Mouse (Mus musculus): ENCODE measurements around the gene Prdm11. TPM values are rescaled to one million over a fixed set of nuclear protein-coding genes. Genes with fewer than 3 reads are reported as not detected.
A peak's percentile ranks its signal among the peaks of the same experiment; 100 is the strongest.

The Prdm11 gene
- total RNA-seq, 2 experiments from 2014 or later, result 24.9 to 25.9 TPM

DNA sequence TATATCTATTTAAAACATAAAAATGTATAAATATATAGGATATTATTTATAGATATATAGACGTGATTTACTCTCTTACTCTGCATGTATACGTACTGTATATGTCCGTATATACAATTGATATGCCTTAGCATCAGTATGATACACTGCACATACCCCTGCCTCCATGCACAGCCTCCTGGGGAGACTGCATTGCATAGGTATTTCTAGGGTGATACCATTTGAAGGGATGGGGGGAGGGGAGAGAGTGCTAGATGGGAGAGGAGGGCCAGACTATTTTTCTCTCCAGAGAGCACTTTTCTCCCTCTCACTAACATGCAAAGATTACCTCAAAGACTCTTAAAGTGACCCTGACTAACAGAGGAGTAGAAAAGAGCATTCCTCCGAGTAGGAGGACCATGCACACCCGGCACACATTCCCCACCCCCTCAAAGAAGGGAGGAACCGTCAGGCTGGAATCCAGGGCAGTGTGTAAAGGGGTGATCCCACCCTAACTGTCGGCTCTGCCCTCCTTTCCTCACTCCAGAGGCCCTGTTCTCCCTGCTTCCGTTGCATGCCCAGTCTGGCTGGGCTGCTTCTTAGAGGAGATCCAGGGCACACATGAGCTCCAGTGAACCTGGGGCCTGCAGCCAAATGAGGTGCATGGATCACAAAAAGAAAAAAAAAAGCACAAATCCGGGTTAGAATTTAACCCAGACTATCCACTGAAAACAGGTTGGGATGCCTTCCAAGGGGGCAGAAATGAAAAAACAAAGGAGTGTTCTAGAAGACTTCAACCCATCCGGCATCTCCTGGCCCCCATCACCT is 78.7 kb downstream of the Prdm11 start:
- DNase-seq (ENCODE audit: low spot score in 2 of 2), result no peak

DNA sequence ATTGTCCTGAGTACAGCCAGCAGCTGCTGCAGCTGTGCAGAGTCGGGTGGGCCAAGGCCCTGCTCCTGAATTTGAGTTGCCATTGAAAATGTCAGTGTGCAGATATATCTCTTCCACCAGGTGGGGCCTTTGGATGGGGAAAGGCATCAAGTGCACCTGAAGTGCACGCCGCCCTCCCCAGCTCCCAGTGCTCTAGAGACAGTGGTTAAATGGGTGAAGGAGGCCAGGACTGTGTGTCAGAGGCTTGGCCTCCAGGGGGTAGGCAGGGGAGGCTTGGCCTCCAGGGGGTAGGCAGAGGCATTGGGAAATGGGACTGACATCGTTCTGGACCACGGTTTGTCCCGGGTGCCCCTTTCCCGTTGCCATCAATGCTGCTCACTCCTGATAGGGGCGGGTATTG is 79.7 kb downstream of the Prdm11 start:
- no peak for DNase-seq (ENCODE audit: low spot score in 2 of 2)

DNA sequence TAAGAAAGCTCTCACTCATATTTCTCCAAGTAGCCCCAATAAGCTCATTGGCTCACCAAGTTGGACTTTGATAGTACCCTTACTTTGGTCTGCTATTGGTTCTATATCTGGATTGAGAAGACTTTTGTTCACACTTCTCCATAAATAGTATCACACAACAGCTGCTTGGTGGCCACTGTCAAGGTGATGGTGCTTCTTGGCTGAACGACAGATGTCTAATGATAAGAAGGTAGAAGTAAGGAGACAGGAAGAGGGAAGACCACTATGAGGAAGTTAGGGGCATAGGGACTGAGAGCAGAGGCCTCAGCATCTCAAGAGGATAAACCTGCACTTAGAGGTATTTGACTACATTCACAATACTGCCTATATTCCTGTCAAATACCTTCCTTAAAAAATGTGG is 81.6 kb downstream of the Prdm11 start:
- no peak for DNase-seq (ENCODE audit: low spot score in 2 of 2)

DNA sequence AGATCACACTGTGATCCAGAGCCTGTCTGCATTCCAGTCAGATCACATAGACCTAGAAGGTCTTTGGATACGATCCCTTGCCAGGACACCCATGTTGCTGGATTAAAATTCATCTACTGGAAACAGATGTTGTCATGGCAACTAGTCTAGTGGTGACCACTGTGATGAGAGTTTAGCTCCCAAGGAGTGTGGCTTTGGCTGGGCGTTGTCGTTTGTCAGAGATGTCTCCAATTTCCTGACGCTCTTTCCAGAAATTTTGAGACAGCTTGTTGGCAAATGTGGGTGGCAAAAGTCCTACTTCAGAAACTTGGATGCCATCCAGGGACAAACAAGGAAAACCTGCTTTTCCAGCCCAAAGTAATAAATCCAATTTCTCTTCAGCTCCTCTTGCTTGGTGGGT is 87.3 kb downstream of the Prdm11 start:
- DNase-seq (ENCODE audit: low spot score in 2 of 2), result no peak

DNA sequence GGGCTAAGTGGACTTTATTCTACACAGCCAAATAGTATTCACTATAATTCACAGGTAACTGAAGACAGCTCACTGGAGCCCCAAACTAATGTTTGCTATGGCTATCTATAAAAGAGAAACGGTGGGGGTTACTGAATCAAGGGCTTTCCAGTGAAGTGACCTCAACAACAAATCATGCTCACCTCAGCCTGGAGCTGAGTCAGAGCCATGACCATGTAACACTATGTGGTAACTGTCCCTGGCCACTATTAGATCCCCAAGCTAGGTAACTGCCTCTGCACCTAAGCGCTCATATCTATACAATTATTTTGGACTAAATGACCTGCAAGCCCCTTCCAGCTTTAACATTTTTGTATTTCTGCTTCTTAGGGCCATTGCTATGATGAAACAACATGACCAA is 89.0 kb downstream of the Prdm11 start:
- DNase-seq (ENCODE audit: low spot score in 2 of 2), result no peak

DNA sequence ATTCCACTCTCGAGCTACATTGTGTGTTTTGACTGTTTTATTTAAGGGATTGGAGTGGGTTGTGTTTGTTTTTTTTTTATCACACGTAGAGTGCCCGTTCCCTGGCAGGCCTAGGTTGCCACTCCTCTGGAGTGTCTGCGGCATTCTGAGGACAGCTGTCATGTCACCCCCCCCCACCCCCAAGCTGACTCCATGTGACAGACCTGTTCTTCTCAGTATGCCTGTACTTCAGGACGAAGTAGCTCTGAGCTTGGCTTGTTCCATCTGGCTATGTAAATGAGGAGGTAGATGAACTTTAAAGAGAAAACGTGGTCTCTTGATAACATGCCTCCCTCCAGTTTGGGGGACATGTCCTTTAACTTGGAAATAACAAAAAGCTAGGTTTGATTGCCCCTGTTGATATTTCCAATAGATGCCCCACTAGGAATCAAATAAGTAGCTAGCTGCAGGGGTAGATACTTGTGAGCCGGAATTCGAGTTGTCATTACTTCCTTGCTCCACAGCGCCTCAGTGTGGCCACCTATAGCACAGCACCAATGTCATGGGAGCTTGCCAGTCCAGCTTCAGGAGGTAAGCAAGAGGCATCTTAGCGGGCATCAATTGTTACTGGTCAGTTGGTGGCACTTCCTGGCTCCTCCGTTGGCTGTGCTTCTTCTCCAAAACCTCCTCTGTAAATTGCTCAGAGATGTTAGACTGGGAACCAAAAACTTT is 91.4 kb downstream of the Prdm11 start:
- DNase-seq (ENCODE audit: low spot score in 2 of 2), result peak; percentile 75 to 78

DNA sequence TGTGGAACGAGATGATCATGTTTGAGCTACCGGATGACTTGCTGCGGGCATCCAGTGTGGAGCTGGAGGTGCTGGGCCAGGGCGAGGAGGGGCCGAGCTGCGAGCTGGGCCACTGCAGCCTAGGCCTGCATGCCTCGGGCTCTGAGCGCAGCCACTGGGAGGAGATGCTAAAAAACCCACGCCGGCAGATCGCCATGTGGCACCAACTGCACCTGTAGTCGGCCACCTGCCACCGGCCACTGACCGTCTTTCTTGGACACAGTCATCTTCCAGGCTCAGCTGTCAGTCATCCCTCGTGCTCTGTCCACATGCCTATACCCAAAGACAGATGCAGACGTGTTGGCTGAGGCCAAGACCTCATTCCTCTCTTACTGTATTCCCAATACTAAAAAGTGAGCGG is 92.5 kb downstream of the Prdm11 start:
- no peak for DNase-seq (ENCODE audit: low spot score in 2 of 2)

DNA sequence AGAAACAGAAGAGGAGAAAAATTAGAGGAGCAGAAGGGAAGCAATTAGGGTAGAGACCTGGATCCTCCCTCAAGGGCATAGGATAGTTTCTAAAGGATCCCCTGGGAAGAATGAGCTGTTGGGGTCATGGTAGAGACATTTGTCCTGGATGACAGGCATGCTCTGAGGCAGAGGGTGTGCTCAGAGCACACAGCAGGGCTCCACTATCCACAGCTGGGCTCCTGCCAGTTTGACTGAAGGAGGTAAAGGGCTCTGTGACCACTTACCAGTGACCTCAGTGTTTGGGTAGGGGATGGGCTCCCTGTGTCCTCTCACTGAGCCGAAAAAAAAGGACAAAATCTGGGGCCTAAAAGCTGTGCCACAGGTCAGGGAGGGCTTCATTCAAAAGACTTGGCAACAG is 96.4 kb downstream of the Prdm11 start:
- DNase-seq (ENCODE audit: low spot score in 2 of 2), result no peak

DNA sequence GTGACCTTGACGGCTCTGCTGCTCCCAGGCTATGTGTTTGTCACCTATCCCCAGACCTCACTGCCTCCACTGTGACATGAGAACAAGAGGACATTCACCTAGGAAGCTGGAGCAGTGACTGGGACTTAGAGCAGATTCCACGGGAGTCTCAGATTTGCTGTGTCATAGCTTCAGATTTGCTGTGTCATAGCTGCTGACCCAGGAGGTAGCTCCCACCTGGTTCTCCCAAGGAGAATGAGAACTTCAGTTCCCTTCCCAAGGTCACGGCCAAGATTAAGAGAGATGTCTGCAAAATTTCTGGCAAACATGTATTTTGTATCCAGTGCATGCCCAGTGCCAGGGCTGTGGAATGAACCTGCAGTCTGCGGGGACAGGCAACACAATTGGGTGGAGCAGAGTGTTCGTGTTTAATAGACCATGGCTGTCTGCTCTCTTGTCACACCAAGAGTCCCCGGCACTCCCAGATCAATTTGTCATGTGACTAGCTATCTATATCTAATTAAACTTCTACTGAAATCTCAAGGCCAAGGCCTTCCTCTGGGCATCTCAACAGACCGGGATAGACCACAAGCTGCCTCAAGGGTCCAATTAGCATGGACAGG is 97.2 kb downstream of the Prdm11 start:
- no peak for DNase-seq (ENCODE audit: low spot score in 2 of 2)

DNA sequence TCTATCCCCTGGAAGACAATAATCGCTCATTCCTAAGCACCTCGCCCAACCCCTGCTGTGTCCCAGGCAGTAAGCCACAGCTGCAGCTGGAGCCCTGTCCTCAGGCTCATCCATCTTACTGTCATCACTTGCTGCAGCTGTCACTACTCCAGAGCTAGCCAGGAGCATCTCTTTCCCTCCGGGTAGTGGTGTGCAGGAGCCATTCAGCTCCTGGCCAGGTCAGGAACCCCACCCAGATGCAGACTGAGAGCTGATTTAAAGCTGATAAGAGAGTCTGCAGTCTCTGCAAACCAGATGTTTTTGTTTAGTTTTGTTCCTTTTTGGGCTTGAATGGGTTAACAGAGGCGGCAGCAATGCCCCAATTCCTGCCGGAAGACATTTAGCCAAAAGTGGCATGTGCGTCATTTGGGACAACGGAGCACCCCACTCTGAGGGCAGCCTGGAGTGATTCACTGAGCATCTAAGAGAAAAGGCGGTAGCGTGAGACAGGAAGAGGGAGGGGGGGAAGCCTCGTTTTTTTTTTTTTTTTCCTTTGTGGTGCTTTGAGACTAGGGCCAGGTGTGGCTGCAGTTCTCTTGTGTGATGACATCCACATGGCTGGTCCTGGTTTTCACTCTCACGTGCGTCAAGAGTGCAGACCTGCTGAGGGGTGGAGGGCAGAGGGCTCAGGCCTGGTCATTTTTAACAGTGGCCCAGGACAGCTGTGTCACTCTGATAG is 97.8 kb downstream of the Prdm11 start:
- DNase-seq (ENCODE audit: low spot score in 2 of 2), result no peak

DNA sequence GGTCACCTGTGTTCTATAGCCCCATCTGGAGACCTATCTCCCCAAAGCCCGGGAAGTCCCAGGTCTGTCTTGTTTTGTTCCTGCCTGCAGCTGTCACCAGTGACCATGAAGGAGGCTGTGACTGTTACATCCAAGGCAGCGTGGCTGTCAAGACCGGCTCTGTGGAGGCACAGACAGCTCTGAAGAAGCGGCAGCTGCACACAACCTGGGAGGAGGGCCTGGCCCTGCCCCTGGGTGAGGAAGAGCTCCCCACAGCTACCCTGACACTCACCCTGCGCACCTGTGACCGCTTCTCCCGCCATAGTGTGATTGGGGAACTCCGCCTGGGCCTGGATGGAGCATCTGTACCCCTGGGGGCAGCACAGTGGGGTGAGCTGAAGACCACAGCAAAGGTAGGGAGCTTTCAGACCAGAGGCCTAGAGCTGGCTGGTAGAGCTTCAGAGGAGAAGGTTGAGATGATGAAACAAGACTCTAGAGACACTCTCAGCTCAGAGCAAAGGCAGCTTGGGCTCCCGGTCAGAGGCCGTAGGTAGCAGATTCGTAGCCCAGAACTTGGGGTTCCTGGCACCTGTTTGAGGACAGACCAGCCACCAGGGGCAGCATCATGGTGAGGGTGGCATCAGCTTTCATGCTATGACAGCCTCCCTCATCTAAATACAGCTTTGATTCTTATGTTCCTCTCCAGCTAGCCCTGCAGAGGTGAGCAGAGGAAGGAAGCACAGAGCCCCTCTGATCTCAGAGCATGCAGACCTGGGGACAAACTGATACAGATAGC is 100.0 kb downstream of the Prdm11 start:
- no peak for DNase-seq (ENCODE audit: low spot score in 2 of 2)

DNA sequence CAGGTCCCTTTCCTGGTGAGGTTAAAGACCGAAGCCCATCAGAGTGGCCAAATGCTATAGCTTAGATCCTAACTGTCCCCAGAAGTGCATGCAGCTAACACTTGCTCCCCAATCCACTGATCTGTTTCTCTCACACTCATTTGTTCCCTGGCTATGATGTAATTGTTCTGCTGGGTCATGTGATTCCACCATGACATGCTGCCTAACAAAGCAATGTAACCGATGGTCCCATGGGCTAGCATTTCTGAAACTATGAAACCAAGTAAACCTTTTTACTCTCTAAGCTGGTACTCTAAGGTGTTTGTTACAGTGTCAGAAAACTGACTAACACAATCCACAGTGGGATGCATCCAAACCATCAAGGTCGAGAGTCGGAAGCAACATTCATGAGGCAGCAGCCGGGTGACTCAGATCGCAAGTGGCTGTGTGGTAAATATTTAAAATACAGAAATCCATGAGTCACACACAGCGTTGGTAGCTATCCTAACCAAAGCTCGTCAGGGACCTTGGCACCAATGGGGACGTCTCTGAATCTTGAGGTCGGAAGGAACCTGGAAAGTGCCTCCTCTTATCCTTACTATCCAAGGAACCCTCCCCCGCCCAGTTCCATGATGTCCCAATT is 100.7 kb downstream of the Prdm11 start:
- no peak for DNase-seq (ENCODE audit: low spot score in 2 of 2)

DNA sequence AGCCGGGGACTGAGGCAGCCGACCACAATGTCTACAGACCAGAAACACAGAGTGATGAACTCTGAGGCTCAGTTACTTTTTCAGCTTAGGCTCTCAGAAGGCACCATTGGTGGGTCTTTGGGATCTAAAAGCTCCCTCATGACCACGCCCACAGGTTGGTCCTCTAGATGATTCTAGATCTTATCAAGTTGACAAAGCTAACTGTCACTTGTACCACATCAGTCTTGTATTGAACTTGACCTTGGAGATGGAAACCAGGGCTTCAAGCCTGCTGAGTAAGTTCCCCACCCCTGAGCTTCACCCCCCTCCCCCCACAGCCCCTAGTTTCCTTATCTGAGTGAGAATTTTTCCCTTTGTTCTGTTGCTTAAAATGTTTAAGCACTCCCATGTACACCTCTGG is 101.6 kb downstream of the Prdm11 start:
- no peak for DNase-seq (ENCODE audit: low spot score in 2 of 2)

DNA sequence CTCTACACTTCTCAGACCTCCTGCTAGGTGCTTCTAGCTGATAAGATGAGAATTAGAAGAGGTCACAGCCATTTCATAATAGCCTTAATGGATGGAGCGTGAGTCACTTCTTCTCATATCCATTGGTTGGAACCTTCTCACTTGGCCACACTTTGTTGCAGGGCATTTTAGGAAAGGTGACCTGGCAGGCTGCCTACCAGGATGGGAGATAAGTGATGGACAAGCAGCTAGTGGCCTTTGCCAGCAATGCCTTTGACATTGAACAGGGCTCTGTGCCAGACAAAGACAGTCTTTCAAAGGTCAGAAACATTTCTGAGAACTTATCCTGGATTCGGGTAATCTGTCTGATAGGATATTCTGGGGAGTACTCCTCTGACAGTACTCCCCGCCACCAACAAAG is 102.6 kb downstream of the Prdm11 start:
- DNase-seq (ENCODE audit: low spot score in 2 of 2), result no peak

DNA sequence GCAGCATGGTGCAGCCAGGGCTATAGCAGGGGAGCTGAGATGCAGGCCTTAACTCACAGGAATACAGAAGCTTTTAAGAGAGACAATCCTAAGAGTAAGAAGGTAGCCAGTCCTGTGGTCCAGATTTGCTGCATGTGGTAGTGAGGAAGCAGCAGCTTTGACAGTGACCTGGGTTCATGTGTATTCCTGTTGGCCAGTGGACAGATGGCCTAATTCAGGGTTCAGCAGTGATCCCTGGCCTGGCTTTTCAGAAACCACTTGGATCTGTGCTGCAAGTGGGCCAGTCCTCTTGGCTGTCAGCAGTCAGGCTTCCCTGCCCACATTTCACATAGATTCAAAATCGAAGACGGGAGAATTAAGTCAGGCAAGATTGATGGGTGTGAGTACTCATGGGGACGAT is 104.5 kb downstream of the Prdm11 start:
- no peak for DNase-seq (ENCODE audit: low spot score in 2 of 2)

DNA sequence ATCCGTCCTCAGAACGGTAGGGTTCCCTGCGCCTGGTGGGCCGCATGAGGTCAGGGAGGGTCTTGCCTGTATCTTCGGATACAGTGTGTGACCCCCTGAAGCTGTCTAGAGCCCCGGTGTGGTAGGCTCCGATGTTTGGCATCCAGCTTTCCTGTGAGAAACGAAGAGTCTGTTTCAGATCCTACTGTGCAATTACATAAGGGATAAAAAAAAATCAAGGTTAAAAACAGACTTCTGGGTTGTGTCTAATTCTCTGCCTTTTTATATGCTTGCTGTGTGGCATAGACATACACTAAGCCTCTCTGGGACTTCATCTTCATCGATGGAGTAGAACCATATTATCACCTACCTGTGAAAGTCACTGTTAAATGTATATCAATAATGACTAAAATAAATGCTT is 105.0 kb downstream of the Prdm11 start:
- DNase-seq (ENCODE audit: low spot score in 2 of 2), result no peak

DNA sequence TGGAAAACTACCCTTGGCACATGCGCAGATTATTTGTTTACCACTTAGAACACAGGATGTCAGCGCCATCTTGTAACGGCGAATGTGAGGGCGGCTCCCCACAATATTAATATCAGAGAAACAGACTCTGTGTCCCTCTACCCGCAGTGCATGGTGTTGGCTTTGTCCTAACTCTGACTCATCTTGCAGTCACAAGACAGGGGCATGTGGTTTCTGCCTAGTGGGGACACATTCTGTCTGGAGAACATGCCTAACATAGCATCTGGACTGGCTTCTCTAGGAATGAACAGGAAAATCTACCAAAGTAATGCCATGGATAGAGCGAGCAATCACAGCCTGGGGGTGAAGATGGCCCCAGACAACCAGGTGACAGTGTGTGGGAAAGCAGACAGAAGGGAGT is 107.1 kb downstream of the Prdm11 start:
- DNase-seq (ENCODE audit: low spot score in 2 of 2), result no peak

DNA sequence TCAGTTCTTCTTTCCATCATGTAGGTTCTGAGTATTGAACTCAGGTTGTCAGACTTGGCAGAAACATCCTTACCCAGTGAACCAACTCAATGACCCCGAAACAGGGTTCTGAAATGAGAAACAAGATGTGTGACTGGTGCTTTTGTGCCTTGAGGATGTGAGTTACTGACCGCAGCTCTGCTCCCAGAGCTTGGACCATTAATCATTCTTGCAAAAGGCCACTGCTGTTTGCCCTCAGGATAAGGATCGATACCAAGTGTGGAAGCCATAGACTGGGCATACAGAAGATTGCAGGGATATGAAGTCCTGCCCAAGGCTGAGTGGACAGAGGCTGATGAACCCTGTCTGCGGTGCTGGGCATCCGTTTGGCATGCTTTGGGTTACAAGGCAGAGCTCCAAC is 107.9 kb downstream of the Prdm11 start:
- no peak for DNase-seq (ENCODE audit: low spot score in 2 of 2)

DNA sequence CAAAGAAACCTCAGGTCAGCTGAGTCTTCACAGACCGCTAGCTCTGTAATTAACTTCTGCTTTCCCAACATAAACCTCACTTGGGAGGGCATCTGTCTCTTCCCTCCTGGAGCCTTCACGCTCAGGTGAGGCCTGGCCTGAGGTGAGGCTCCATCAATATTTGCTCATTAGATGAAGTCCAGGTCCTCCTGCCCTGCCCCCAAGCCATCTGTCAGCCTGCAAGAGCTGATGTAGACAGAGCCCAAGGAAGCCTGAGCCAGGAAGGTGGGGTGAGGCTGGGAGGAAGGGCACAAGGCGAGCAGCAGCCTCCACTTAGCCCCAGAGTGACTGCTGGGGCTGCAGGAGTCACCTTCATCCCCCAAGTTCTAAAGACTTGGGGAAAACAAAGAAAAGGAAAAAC is 110.5 kb downstream of the Prdm11 start:
- no peak for DNase-seq (ENCODE audit: low spot score in 2 of 2)

DNA sequence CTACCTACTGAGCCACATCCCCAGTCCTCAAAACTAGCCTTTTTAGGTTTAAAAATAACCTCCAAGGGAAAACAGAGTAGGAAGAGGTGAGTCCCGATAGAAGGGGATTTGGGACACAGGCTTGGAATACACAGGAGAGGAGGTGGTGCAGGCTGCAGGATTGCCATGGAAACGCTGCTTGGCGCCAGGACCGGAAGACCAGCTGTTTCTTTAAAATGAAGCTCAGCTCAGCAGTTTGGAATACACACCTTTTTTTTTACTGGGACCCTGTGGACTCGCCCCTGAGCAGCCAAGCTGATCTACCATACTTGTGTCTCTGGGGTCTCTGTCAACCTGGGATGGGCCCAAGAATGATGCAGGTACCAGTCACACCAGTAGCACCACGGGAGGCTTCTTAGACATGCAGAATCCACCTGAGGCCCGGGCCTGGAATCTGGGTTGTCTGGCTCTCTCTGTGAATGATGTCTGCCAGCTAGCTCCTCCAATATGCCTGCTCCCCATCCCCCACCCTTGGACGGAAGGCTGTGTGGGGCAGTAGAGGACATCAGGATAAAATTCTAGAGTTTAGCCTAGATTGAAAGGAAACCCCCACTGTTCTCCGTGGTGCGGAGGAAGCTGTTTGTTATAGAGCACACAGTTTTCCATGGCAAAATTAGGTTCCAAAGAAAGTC is 111.5 kb downstream of the Prdm11 start:
- peak; percentile 34 to 53 for DNase-seq (ENCODE audit: low spot score in 2 of 2)

All from layer of hippocampus, postnatal 10 days (tissue).